Mouse (Mus musculus) hindbrain, embryonic 16.5 days (tissue): ENCODE results near the gene Chadl. TPM values are rescaled to one million over a fixed set of nuclear protein-coding genes. Genes with fewer than 3 reads are reported as not detected.

Experiments used
- ATAC-seq: fragments of 200-750 bp; cut with Nextera tagmentation; 2 replicates; pipeline ENCODE4 v1.8.0; 2017; ENCODE audit warnings: moderate TSS enrichment, moderate library complexity
- H3K27ac ChIP-seq: fragments of 300-500 bp; sonication (generic); 2 replicates; pipeline ENCODE4 v1.5.1; 2014; ENCODE audit warnings: low read depth, mild to moderate bottlenecking, control low read depth, low read length, moderate library complexity
- H3K27me3 ChIP-seq: fragments of 300-500 bp; sonication (generic); replicated peaks from 2 replicates; pipeline ENCODE4 v1.6.1; 2014; ENCODE audit warnings: low read length; ENCODE audit not compliant: control insufficient read depth, insufficient read depth
- H3K36me3 ChIP-seq: fragments of 300-500 bp; sonication (generic); 2 replicates; pipeline ENCODE4 v1.6.1; 2014; ENCODE audit warnings: mild to moderate bottlenecking, low read length, moderate library complexity, mixed read lengths; ENCODE audit not compliant: control insufficient read depth, insufficient read depth
- H3K4me1 ChIP-seq: fragments of 300-500 bp; sonication (generic); 2 replicates; pipeline ENCODE4 v1.6.1; 2014; ENCODE audit warnings: low read depth, low read length; ENCODE audit not compliant: control insufficient read depth, insufficient read depth
- H3K4me2 ChIP-seq: fragments of 300-500 bp; sonication (generic); 2 replicates; pipeline ENCODE4 v1.6.1; 2014; ENCODE audit warnings: mild to moderate bottlenecking, low read length, control low read depth, moderate library complexity
- H3K4me3 ChIP-seq: fragments of 300-500 bp; sonication (generic); 2 replicates; pipeline ENCODE4 v1.5.1; 2014; ENCODE audit warnings: mild to moderate bottlenecking, low read length, control low read depth, moderate library complexity
- H3K9ac ChIP-seq: fragments of 300-500 bp; sonication (generic); 2 replicates; pipeline ENCODE4 v1.6.1; 2014; ENCODE audit warnings: low read depth, mild to moderate bottlenecking, control low read depth, low read length, moderate library complexity
- H3K9me3 ChIP-seq: fragments of 300-500 bp; sonication (generic); 2 replicates; pipeline ENCODE4 v1.6.1; 2014; ENCODE audit warnings: mild to moderate bottlenecking, low read length, moderate library complexity; ENCODE audit not compliant: control insufficient read depth
- WGBS: fragments of 180-500 bp; shearing (Covaris S2); extraction: QIAGEN DNeasy Blood & Tissue Kit; methylation state at CpG from one replicate; pipeline ENCODE4 v1.1.7; 2014; 5-methylcytosine and 5-hydroxymethylcytosine counted together
- polyA plus RNA-seq: library from polyadenylated mRNA; unstranded; fragments of >200 nt; fragmentation: Nextera tagmentation; extraction: Ambion mirVana; gene quantifications from 2 replicates; pipeline ENCODE4 v1.2.1, GENCODE M21; 2015

Chadl gene
- polyA plus RNA-seq, 1 experiment from 2014 or later = 42.2 TPM

DNA sequence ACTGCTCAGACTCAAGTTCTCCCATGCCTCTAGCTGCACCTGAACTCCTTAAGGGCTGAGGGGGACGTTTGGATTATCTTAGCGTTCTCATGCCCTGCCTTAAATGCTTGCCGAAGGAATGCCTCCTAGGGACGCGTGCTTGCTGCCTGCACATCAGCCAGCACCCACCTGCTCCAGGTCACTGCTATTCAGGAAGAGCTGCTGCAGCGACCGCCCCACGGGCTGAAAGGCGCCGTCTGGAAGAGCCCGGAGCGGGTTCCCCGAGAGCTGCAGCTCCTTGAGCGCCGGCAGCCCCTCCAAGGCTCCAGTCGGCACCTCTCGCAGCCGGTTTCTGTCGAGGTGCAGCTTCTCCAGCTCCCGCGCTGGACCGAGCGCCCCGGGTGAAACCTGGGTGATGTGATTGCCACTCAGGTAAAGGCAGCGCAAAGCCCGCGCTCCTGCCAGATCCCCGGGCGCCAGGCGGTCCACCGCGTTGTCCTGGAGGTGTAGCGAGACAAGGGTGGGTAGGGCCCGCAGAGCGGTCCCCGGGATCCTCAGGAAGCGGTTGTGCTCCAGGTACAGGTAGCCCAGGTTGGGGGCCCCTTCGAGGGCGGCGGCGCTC, 3.6 kb downstream of the Chadl start:
- Histone ChIP-seq H3K9me3 (no peaks in the 10 kb centered on the region), H3K4me3 (peak overlapping the region; percentile 64), H3K27ac (peak overlapping the region; percentile 54), H3K27me3 (peaks cover 15% of the 10 kb centered on the region), H3K4me2 (peak overlapping the region; percentile 93), H3K4me1 (peaks cover 20% of the 10 kb centered on the region), H3K9ac (peak overlapping the region; percentile 88), H3K36me3 (no peaks in the 10 kb centered on the region)
- ATAC-seq = peak; percentile 4
- WGBS = 4% methylated on average over 37 of the region's 41 CpGs

DNA sequence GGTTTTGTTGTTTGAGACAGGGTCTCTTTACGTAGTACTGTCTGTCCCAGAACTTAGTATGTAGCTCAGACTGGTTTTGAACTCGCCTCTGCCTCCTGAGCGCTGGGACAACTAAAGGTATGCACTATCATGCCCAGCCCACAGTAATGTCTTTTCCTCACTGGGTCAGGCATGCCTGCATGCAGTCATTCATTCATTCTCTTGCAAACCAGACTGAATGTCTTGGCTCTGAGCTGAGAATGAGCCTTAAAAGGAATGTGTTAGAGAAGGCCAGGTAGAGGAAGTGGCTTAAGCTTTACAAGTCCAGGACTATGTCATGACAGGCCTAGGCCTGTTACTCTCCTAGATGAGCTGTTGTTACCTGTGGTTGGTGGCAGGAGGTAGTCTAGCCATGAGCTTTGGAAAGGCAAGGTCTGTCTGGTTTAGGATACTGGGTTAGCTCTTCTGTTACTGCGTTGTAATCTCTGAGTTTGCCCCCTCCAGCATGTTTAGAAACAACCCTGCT, 16.7 kb downstream of the Chadl start:
- WGBS = 95% methylated on average over 4 of the region's 4 CpGs
- H3K9ac ChIP-seq = no peak overlapping the region
- no peaks in the 10 kb centered on the region for H3K27me3 ChIP-seq
- ATAC-seq = no peak
- H3K36me3 ChIP-seq = peaks cover 40% of the 10 kb centered on the region
- H3K4me3 ChIP-seq = no peak overlapping the region
- no peak overlapping the region for H3K27ac ChIP-seq
- no peak overlapping the region for H3K4me2 ChIP-seq
- no peaks in the 10 kb centered on the region for H3K9me3 ChIP-seq
- H3K4me1 ChIP-seq = no peaks in the 10 kb centered on the region

DNA sequence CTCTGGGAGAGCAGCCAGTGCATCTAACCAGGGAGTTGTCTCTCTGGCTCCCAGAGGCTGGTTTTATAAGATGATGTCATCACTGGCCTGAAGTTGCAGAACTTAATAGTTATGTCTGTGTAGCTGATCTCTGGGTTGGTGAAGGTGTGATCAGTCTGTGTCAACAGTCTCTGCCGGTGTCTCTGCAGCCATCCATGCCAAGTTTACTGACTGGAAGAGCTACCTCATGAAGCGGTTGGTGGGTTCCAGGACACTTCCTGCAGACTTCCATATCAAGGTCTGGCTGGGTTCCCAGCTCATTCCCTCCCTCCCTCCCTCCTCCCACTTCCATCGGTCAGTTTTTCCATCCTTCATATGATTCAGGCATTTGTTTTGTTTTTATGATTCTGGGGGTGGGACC, 20.4 kb downstream of the Chadl start:
- Histone ChIP-seq H3K4me1 (no peaks in the 10 kb centered on the region), H3K27ac (no peak overlapping the region), H3K36me3 (peaks cover 26% of the 10 kb centered on the region), H3K27me3 (no peaks in the 10 kb centered on the region), H3K4me2 (no peak overlapping the region), H3K4me3 (no peak overlapping the region), H3K9ac (no peak overlapping the region), H3K9me3 (no peaks in the 10 kb centered on the region)
- 93% methylated on average over 3 of the region's 3 CpGs for WGBS
- no peak for ATAC-seq

DNA sequence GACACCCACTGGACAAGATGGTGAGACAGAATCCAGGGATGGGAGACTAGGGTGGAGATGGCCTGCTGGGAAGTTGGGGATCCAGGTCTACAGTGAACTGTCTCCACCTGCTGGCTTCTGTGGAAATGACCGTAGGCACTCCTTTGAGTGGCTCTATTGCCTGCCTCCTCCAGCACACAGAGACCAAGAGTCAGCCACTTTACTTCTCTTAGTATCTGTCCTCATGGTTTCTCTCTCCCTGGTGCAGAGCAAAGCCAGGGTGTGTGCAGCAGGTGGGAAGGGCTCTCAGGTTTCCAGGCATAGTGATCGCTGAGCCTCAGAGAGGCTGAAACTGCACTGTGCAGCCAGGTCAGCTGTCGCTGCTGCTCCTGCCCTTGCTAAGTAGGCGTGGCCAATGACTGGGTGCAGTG, 26.9 kb downstream of the Chadl start:
- Histone ChIP-seq H3K4me1 (peaks cover under 1% of the 10 kb centered on the region; the same call in 1 of the 2 replicates), H3K9ac (no peak overlapping the region), H3K4me3 (no peak overlapping the region), H3K4me2 (no peak overlapping the region), H3K27ac (no peak overlapping the region), H3K27me3 (no peaks in the 10 kb centered on the region), H3K9me3 (no peaks in the 10 kb centered on the region), H3K36me3 (peaks cover 28% of the 10 kb centered on the region)
- 0 out of 2 replicates have a peak, but pooled peaks have one; percentile 30 for ATAC-seq
- 86% methylated on average over 4 of the region's 4 CpGs for WGBS

DNA sequence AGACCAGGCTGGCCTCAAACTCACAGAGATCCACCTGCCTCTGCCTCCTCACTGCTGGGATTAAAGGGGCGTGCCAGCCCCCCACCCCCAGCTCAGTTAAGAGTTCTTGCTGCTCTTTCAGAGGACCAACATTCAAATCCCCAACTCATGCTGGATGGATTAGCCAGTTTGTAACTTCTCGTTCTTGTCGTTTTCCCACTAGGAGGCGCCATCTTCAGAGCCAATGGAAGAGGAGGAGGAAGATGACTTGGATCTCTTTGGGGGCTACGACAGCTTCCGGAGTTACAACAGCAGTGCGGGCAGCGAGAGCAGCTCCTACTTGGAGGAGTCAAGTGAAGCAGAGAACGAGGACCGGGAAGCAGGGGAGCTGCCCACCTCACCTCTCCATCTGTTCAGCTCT, 30.1 kb downstream of the Chadl start:
- no peak overlapping the region for H3K4me3 ChIP-seq
- no peak overlapping the region for H3K9ac ChIP-seq
- peaks cover 27% of the 10 kb centered on the region for H3K36me3 ChIP-seq
- 91% methylated on average over 10 of the region's 10 CpGs for WGBS
- H3K4me2 ChIP-seq = no peak overlapping the region
- H3K4me1 ChIP-seq = peaks cover 8% of the 10 kb centered on the region
- no peaks in the 10 kb centered on the region for H3K27me3 ChIP-seq
- no peak overlapping the region for H3K27ac ChIP-seq
- ATAC-seq = no peak
- no peaks in the 10 kb centered on the region for H3K9me3 ChIP-seq

DNA sequence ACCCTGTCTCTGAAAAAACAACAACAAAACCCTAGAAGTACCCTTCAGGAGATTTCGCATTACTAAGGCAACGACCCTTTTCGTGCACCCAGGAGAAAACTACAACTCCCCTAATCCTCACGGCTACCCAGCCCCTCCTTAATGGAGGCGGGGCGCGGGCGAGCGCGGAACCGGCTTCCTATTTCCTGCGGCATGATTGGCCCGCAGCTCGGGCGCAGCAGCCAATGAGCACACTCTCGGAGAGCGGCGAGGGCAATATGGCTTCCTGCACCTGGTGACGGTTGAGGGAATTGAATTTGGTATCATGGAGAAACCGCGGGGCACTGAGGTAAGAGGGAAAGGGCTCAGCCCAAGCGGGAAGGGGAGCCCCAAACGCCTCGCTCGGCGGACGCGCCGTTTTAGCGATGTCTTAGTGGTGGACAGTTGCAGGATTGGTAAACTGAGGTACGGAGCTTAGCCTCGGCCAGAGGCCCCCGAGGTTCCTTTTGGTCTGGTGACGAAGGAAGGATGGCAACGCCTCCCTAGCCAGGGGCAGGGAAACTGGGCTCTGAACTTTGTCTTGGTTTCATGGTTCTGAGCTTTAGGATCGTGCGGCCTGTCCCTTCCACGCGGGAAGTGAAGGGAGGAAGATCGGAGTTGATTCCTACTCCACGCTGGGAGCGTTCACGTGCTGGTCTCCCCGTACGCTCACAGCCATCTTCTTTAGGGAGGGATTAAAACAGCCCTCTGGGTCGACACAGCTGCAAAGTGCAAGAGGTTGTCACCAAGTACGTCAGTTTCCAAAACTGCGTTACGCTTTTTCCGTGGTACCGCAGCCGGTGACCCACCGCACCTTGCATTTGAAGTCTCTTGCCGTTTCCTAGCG, 33.2 kb downstream of the Chadl start, which contains the start of gene L3mbtl2:
TSS of gene L3mbtl2 (plus strand) at position 193 of the 865 bp plus-strand sequence.
- peaks cover 8% of the 10 kb centered on the region for H3K4me1 ChIP-seq
- no peaks in the 10 kb centered on the region for H3K9me3 ChIP-seq
- peak within 1 kb of the TSS; percentile 60; the same call in 1 of the 2 replicates for H3K27ac ChIP-seq
- H3K27me3 ChIP-seq = no peaks in the 10 kb centered on the region
- H3K4me3 ChIP-seq = peak within 1 kb of the TSS; percentile 91
- H3K36me3 ChIP-seq = peaks cover 16% of the 10 kb centered on the region
- WGBS = under 1% methylated on average over 55 of the region's 55 CpGs
- peak; percentile 99 for ATAC-seq
- peak within 1 kb of the TSS; percentile 89 for H3K4me2 ChIP-seq
- peak within 1 kb of the TSS; percentile 76 for H3K9ac ChIP-seq

DNA sequence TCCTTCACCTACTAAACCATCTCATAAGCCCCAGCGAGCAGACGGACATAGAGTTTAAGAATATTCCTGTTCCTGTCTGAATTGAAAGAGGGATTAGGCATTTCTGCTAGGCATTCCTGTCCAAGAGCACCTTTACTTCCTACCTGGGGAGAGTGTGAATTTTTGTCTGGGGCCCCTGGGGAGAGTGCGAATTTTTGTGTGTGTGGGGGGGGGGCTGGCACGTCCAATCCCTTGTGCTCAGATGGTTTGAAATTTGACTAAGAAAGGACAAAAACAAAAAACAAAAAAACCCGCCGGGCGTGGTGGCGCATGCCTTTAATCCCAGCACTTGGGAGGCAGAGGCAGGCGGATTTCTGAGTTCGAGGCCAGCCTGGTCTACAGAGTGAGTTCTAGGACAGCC, 33.8 kb downstream of the Chadl start:
- Histone ChIP-seq H3K4me3 (peak overlapping the region; percentile 91), H3K36me3 (peaks cover 10% of the 10 kb centered on the region), H3K4me2 (peak overlapping the region; percentile 89), H3K27me3 (no peaks in the 10 kb centered on the region), H3K9me3 (no peaks in the 10 kb centered on the region), H3K4me1 (peaks cover 8% of the 10 kb centered on the region), H3K27ac (no peak overlapping the region), H3K9ac (no peak overlapping the region)
- ATAC-seq = no peak
- WGBS = 66% methylated on average over 10 of the region's 10 CpGs

DNA sequence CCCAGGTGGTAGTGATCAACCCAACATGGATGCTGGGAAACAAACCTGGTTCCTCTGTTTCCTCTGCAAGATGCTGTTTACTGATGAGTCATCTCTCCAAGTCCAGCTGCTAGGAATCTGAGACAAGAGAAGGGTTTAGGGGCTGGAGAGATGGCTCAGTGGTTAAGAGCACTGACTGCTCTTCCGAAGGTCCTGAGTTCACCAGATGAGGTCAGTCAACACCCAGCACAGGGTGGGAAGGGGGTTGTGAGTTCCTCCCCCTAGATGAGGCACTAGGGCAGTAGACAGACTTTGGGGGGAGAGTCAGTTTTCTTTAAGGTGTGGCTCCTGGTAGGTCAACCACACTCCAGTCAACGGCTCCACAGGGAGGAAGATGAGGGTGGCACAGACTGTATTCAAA, 35.4 kb downstream of the Chadl start:
- ATAC-seq = no peak
- Histone ChIP-seq H3K4me1 (peaks cover 8% of the 10 kb centered on the region), H3K27ac (no peak overlapping the region), H3K27me3 (no peaks in the 10 kb centered on the region), H3K9me3 (no peaks in the 10 kb centered on the region), H3K36me3 (no peaks in the 10 kb centered on the region), H3K4me3 (no peak overlapping the region), H3K4me2 (no peak overlapping the region), H3K9ac (no peak overlapping the region)
- WGBS = 98% methylated on average over 2 of the region's 2 CpGs

DNA sequence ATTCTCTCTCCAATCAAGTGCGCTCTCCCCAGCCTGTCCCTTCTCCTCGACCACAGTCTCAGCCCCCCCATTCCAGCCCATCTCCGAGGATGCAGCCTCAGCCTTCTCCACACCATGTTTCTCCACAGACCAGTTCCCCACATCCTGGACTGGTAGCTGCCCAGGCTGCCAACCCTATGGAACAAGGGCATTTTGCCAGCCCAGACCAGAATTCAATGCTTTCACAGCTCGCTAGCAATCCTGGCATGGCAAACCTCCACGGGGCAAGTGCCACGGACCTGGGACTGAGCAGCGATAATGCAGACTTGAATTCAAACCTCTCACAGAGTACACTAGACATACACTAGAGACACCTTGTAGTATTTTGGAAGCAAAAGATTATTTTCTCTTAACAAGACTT, 46.5 kb downstream of the Chadl start:
- 77% methylated on average over 7 of the region's 7 CpGs for WGBS
- Histone ChIP-seq H3K4me1 (no peaks in the 10 kb centered on the region), H3K9ac (no peak overlapping the region), H3K36me3 (peaks cover 32% of the 10 kb centered on the region), H3K4me3 (no peak overlapping the region), H3K27ac (no peak overlapping the region), H3K9me3 (no peaks in the 10 kb centered on the region), H3K4me2 (no peak overlapping the region), H3K27me3 (no peaks in the 10 kb centered on the region)
- no peak for ATAC-seq
